Mouse (Mus musculus) ES-CJ7 (cell line): ENCODE data around the gene Tbc1d4.

ENCODE experiments used
- DNase-seq: peaks from one replicate; pipeline ENCODE4 v3.0.0; 2011; ENCODE audit warnings: low read depth, low spot score

The Tbc1d4 gene

DNA sequence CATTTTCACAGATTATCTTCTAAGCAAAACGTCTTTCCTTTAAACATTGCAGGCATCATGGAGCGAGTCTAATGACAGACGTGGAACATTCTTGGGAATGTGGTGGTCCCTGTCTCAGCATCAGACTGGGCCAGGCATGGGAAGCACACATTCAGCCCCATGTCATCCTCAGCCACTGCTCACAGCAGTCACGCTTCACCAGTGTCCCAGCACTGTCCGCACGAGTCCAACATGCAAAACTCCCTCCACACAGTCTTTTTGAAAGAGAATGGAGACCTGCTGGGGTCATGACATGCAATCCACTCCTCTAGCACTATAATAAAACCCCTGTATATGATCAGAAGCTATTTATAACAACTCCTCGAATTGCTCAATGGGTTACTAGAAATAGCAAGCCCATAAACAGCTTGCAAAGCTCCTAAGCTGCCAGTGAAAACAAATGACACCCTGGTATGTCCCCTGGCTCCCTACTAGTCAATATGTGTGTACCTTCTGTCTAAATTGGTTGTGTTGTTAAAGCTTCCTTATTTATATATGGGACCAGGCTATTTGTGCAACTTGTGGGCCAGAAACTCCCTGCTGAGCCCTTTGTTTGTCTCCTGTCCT lies 76.8 kb downstream of the Tbc1d4 start:
- no peak for DNase-seq

DNA sequence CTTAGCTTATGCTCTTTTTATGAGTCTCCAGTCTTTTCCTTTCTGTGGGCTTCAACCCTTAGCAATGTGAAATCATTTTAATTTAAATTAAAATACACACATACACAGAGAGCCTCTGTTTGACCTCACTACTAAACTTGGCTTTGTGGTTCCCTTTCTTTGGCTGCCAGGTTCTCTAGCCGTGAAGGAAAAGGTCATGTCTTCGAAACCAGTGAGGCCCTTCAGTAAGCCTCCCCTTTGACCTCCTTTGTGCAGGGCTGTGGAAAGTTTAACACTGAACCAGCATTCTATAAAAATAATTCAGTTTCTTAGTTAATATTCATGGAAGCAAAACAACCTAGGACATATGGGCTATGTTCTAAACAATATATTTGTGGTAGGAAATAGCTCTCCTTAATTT lies 78.5 kb downstream of the Tbc1d4 start:
- DNase-seq, result no peak

DNA sequence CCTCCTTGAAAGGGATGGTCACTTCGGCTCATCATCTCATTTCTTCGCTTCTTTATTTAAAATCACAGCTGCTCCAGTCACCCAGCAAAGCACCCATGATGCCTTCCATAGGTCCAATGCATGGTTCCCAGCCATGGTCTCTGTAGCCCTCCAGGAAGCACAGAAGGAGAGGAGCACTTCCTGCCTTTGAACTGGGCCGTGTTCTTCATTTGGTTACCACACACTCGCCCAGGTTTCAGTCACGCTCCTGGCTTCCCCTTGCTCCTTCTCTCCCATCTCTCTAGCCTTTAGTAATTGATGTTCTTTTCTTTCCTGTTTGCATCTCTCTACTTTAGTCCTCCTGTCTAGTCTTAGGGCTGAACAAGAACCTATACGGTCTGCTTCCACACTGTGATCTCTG lies 79.8 kb downstream of the Tbc1d4 start:
- no peak for DNase-seq

DNA sequence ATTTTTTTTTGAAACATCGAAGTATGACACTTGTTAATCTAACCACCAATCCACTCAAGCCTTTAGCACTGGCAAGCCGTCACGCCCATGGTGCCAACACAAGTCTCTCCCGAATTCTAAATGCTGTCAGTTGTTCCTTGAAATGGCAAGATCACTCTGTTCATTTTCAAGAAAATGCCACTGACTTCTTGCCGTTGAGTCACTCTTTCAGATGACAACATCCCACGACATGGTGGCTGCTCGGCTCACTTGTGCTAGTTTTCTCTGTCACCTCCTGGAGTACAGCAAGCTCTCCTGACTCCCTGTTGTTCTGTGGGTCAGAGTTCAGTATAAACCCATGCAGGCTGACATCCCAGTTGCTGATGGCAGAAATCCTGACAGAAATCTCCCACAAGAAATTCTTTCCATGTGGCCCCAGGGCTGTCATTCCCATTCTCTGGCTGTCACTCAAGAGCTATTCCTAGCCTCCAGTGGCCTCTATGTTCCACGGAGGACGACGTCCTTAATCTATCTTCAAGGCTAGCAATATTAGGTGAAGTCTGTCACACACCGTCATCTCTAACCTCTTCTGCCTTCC lies 81.5 kb downstream of the Tbc1d4 start:
- no peak for DNase-seq

- no peak for DNase-seq
These were observed 82.5 kb downstream of the Tbc1d4 start for GRCm38 (mm10) chr14:101526478-101526877.

- DNase-seq, result no peak
These were observed 89.0 kb downstream of the Tbc1d4 start for GRCm38 (mm10) chr14:101519964-101520363.

GRCm38 (mm10) chr14:101518259-101518658 lies 90.7 kb downstream of the Tbc1d4 start:
- no peak for DNase-seq

- no peak for DNase-seq
These were observed 91.2 kb downstream of the Tbc1d4 start for GRCm38 (mm10) chr14:101517801-101518200.

GRCm38 (mm10) chr14:101517341-101517740 lies 91.7 kb downstream of the Tbc1d4 start:
- DNase-seq, result peak; percentile 55

DNA sequence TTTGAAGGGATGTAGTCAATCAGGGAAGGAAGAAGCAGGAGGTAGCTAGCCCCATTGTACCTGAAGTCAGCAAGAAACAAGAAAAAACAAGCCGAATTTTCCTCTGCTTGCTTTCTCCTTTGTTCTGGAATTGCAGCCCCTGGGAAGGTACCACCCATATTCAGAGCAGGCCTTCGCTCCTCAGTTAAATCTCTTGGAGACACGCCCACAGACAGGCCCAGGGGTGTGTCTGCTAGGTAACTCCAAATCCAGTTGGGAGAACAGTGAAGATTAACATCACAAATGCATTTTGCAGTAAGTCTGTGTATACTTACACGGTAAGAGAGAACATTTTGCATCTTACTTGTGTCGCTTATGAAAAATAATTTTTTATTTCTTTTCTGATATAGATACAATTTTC lies 92.1 kb downstream of the Tbc1d4 start:
- peak; percentile 72 for DNase-seq

- no peak for DNase-seq
These were observed 93.0 kb downstream of the Tbc1d4 start for GRCm38 (mm10) chr14:101516031-101516430.

- DNase-seq, result no peak
These were observed 93.7 kb downstream of the Tbc1d4 start for GRCm38 (mm10) chr14:101515271-101515670.

GRCm38 (mm10) chr14:101514557-101514971 lies 94.4 kb downstream of the Tbc1d4 start:
- no peak for DNase-seq

DNA sequence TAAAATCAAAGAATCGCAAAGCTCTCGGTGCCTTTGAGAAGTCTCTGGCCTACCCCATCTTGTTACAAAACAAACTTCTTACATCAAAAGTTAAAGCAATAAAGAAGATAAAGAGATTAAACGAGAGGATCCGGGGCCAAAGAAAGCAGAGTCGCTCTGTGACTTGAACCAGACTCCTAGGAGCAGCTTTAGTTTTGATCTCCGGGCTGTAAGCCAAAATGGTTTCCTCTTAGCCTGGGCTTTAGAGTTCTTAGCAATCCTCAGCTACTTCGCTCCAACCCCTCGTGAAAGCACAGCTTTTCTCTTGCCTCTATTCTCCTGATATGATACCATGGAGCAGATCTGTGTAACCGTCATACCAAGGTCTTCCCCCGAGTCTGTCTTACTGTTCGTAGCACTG lies 95.8 kb downstream of the Tbc1d4 start:
- no peak for DNase-seq

DNA sequence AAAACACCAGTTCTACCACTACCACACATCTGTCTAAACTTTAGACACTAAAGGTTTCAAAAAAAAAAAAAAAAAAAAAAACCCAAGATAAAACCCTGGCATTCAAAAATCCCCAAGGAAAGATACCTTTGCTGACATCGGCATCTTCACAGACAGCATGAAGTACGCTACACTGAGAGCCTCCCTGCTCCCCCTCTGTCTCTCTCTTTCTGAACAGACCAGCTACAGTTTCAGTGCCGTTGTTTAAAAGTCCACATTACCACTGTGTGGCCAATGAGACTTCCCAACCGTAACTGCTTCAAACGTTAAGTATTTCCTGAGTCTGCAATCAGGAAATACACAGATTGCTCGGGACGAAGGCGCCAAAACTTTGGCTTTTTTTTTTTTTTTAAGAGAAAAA lies 97.6 kb downstream of the Tbc1d4 start:
- DNase-seq, result no peak

GRCm38 (mm10) chr14:101510540-101511313 lies 98.3 kb downstream of the Tbc1d4 start:
- DNase-seq, result no peak

DNA sequence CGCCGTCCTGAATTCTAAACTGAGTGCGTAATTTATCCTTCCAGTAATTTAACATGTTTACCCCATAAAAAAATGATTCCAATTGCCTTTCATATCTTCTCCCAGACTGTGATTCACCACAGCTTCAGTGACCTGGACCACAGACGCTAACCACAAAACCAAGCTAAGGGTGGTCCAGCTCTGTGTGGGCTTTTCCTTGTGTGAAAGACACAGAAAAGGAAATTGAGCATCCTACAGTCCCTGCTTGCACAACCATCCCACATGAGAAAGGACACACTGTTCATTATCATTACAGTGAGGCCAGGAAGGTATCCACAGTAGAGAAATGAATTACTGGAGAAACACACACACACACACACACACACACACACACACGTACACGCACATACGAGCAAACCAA lies 99.2 kb downstream of the Tbc1d4 start:
- no peak for DNase-seq

DNA sequence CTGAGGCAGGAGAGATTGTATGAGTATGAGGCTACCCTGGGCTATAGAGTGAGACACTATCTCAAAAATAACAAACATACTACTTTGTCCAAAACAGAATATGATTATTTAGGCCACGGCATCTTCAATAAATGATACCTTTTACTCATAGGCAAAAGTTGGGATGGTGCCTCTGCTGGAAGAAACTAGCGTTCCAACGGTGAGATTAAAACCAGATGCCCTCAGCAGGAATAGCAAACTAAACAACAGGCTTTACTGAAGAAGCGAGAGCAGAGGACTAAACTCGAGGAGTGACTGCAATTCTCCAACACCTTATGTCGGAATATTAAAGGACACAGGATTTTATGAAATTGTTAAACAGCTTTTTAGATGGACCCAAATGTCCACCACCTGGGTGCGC lies 101.0 kb downstream of the Tbc1d4 start:
- no peak for DNase-seq

- no peak for DNase-seq
These were observed 101.8 kb downstream of the Tbc1d4 start for GRCm38 (mm10) chr14:101507146-101507545.

GRCm38 (mm10) chr14:101505805-101506204 lies 103.2 kb downstream of the Tbc1d4 start:
- no peak for DNase-seq

- DNase-seq, result no peak
These were observed 104.4 kb downstream of the Tbc1d4 start for GRCm38 (mm10) chr14:101504473-101505200.
